Mouse (Mus musculus) ES-E14 (cell line): ENCODE measurements around the gene Ank2. TPM values are rescaled to one million over a fixed set of nuclear protein-coding genes. Genes with fewer than 3 reads are reported as not detected.

Source experiments
- DNase-seq: peaks from one replicate; pipeline ENCODE4 v3.0.0-alpha.2; 2013; ENCODE audit warnings: low read depth, low spot score
- H3K27ac ChIP-seq: 2 replicates; pipeline ENCODE4 v1.5.1; 2012; ENCODE audit warnings: low read depth, mild to moderate bottlenecking, low read length, moderate library complexity, mixed read lengths; ENCODE audit not compliant: poor library complexity, insufficient read depth, severe bottlenecking
- H3K36me3 ChIP-seq: 2 replicates; pipeline ENCODE4 v1.6.1; 2012; ENCODE audit warnings: mild to moderate bottlenecking, low read length, moderate library complexity, mixed read lengths; ENCODE audit not compliant: control insufficient read depth, poor library complexity, insufficient read depth, severe bottlenecking
- H3K4me1 ChIP-seq, 2 experiments: fragments of 150-350 bp in 1 of 2; sonication (generic) in 1 of 2; 2 replicates each; pipeline ENCODE4 v1.6.1; 2012; ENCODE audit warnings: low read length in 2 of 2, mild to moderate bottlenecking in 1 of 2, mixed read lengths in 1 of 2; ENCODE audit not compliant: control insufficient read depth in 2 of 2, insufficient read depth in 2 of 2, poor library complexity in 1 of 2
- H3K4me3 ChIP-seq, 2 experiments: fragments of 150-350 bp in 1 of 2; sonication (generic) in 1 of 2; 2 replicates each; pipeline ENCODE4 v1.5.1; 2012; ENCODE audit warnings: low read length in 2 of 2, low read depth in 1 of 2, mild to moderate bottlenecking in 1 of 2, mixed read lengths in 1 of 2; ENCODE audit not compliant: insufficient read depth in 1 of 2, poor library complexity in 1 of 2, severe bottlenecking in 1 of 2
- H3K9ac ChIP-seq: 2 replicates; pipeline ENCODE4 v1.6.1; 2012; ENCODE audit warnings: low read depth, mild to moderate bottlenecking, low read length, mixed read lengths; ENCODE audit not compliant: poor library complexity, insufficient read depth, severe bottlenecking
- H3K9me3 ChIP-seq: fragments of 150-350 bp; sonication (generic); 2 replicates; pipeline ENCODE4 v1.6.1; 2012; ENCODE audit warnings: low read depth, mild to moderate bottlenecking, low read length; ENCODE audit not compliant: control insufficient read depth, insufficient read depth
- CHD2 ChIP-seq: IDR thresholded peaks from 2 replicates; pipeline ENCODE4 v1.6.1; 2014; ENCODE audit warnings: mild to moderate bottlenecking, low read depth, low read length, inconsistent platforms
- HCFC1 ChIP-seq: IDR thresholded peaks from 2 replicates; pipeline ENCODE4 v1.6.1; 2012; ENCODE audit warnings: low read length, inconsistent platforms, borderline replicate concordance; ENCODE audit not compliant: insufficient read depth
- MAFK ChIP-seq: IDR thresholded peaks from 2 replicates; pipeline ENCODE4 v1.6.1; 2014; ENCODE audit warnings: mild to moderate bottlenecking, low read depth, low read length, inconsistent platforms; ENCODE audit not compliant: insufficient read depth
- ZC3H11A ChIP-seq: IDR thresholded peaks from 2 replicates; pipeline ENCODE4 v1.6.1; 2012; ENCODE audit warnings: low read depth, mild to moderate bottlenecking, inconsistent platforms, low read length, borderline replicate concordance
- ZNF384 ChIP-seq: IDR thresholded peaks from 2 replicates; pipeline ENCODE4 v1.6.1; 2012; ENCODE audit warnings: low read depth, low read length, inconsistent platforms
- in situ Hi-C, 2 experiments: fragments of 600-800 bp; cut with MboI; formaldehyde crosslinking; loops; one replicate each; pipeline ENCODE4 v1.15.1; 2025; ENCODE audit warnings: low sequenced_read_pairs in 2 of 2, inconsistent platforms in 1 of 2; ENCODE audit not compliant: unreplicated experiment in 2 of 2
- total RNA-seq: library from RNA; depleted of rRNA; stranded (reverse); fragments of 300-350 nt; gene quantifications from 2 replicates; pipeline ENCODE4 v1.2.3, GENCODE M21; 2012

Gene Ank2
- total RNA-seq, 1 experiment: 15.2 TPM

DNA sequence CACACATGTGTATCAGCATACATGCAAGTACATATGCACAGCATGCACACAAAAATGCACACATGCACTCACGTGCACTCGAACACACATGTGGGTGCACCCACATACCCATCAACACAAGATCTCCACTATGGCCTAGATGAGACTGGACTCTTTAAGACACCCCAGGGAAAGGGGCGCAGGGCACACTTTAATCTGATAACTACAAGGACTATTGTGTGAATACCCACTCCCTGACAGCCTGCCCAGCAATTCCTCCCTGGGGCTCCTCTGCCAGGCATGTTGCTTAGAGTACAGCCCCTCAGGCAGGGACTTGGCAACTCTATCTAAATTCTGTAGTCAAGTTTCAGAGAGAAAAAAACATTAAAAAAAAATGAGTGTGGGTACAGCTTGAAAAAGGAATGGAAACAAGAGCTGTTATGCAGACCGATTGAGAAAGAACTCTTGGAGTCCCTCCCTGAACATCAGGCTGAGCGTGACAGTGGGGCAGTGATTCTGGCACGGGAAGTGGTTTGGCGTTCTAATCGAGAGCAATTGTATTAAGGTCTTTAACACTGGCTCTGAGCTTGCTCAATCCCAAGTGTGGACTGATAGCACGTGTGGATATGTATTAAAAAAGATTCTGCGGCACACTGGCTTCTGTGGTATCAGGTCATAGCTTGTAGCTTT is 580.2 kb downstream of the Ank2 start:
- Histone ChIP-seq H3K27ac (no peak overlapping the region), H3K4me3 (no peak overlapping the region), H3K36me3 (no peaks in the 10 kb centered on the region), H3K9me3 (no peaks in the 10 kb centered on the region), H3K4me1 (no peaks in the 10 kb centered on the region), H3K9ac (no peak overlapping the region)
- in situ Hi-C loops: no loop called here
- DNase-seq: no peak
- TF ChIP-seq HCFC1: no peak
- TF ChIP-seq MAFK: no peak
- no peak for TF ChIP-seq ZNF384
- TF ChIP-seq ZC3H11A: no peak
- TF ChIP-seq CHD2: no peak

DNA sequence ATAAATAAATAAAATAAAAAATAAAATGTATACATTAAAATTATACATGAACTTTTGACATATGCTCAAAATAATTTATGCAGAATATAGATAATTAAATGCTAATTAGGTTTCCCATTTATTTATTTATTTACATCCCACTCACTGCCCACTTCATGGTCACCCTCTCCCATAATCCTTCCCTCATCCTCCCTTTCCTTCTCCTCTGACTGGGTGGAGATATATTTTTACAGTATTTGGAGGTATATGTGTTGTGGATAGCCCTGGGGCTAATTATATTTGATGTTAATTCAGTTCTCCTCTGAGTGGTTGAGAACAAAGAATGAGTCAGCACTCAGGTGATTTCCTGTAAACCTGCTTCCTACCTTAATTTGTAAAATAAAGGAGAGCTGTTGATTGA is 582.8 kb downstream of the Ank2 start:
- Histone ChIP-seq H3K4me1 (no peaks in the 10 kb centered on the region), H3K27ac (no peak overlapping the region), H3K9me3 (no peaks in the 10 kb centered on the region), H3K9ac (no peak overlapping the region), H3K36me3 (no peaks in the 10 kb centered on the region), H3K4me3 (no peak overlapping the region)
- no peak for TF ChIP-seq CHD2
- TF ChIP-seq MAFK: no peak
- TF ChIP-seq ZC3H11A: no peak
- TF ChIP-seq ZNF384: no peak
- TF ChIP-seq HCFC1: no peak
- DNase-seq: no peak
- in situ Hi-C loops: no loop called here

DNA sequence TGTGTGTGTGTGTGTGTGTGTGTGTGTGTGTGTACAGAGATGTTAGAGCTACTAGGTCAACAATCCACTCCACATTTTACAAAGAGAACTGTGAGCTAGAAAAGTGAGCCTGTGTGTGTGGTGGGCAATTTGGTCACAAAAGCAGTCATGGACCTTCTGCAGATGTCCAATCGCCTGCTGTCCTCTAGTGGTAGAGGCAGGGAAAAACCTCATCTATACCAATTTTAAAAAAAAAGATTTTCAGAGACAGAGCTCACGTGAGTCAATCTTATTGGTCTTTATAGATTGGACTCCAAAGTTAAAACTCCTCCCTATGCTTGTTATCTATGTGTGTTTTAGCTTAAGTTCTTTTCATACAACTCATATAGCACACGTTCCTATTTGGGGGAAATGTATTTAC is 595.6 kb downstream of the Ank2 start:
- DNase-seq: no peak
- Histone ChIP-seq H3K4me3 (no peak overlapping the region), H3K36me3 (no peaks in the 10 kb centered on the region), H3K27ac (no peak overlapping the region), H3K9ac (no peak overlapping the region), H3K4me1 (no peaks in the 10 kb centered on the region), H3K9me3 (no peaks in the 10 kb centered on the region)
- TF ChIP-seq ZC3H11A (peak; percentile 48; the same call in 1 of the 2 replicates), CHD2 (no peak), ZNF384 (peak; percentile 94)
- in situ Hi-C loops: no loop called here

DNA sequence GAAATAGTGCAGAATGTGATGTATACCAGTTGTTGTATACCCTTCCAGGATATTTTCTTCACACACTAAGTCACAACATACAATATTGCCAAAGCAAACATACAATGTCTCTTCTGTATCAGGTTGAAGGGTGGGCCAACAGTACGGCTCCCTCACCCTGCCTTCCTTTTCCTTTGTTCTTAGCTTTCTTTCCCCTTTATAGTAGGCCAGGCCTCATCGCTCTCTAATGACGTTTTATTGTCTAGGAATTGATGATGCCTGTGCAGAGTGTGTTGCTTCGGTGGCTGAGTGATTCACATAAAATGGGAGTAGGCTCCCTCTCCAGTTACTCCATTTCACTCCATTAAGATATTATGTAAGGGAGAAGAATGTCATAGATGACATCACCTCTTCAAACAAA is 612.5 kb downstream of the Ank2 start:
- no peak overlapping the region for H3K4me3 ChIP-seq
- in situ Hi-C loops: no loop called here
- no peak for TF ChIP-seq MAFK
- no peak for TF ChIP-seq CHD2
- no peak for TF ChIP-seq ZC3H11A
- no peak for TF ChIP-seq HCFC1
- no peak for TF ChIP-seq ZNF384

DNA sequence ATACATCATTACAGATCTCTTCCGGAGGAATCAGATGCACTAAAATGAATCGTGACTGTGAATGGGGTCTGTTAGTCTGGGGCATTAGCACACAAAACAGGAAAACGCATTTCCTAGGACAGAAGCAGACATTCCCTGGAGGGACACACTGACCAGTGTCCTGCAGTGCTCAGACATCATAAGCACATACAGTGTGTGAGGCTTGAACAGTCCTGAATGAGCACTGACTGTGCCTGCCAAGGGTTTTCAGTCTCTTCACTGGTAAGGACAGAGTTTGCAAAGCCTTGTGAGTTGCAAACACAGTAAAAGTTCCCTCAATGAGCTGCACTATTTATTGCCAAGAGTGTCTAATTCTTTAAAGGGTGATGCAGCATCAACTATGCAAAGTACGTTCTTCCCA is 613.1 kb downstream of the Ank2 start:
- Histone ChIP-seq H3K27ac (no peak overlapping the region), H3K9me3 (no peaks in the 10 kb centered on the region), H3K4me1 (no peaks in the 10 kb centered on the region), H3K4me3 (no peak overlapping the region), H3K9ac (no peak overlapping the region), H3K36me3 (no peaks in the 10 kb centered on the region)
- no peak for TF ChIP-seq CHD2
- TF ChIP-seq HCFC1: no peak
- TF ChIP-seq ZNF384: no peak
- TF ChIP-seq ZC3H11A: no peak
- no peak for TF ChIP-seq MAFK
- in situ Hi-C loops: no loop called here
- no peak for DNase-seq

More for the DNA sequence above, 612.5 kb downstream of the Ank2 start:
- no peak overlapping the region for H3K27ac ChIP-seq
- no peaks in the 10 kb centered on the region for H3K9me3 ChIP-seq
- DNase-seq: no peak
- no peaks in the 10 kb centered on the region for H3K36me3 ChIP-seq
- H3K9ac ChIP-seq: no peak overlapping the region
- no peaks in the 10 kb centered on the region for H3K4me1 ChIP-seq
